Mouse (Mus musculus) layer of hippocampus, adult 9-11 months (tissue): ENCODE measurements at regions not wholly inside any gene's neighbourhood (a gene's known extent, or its start where the extent isn't known, plus 50 kb on each side); places are given as distances from the start of the nearest gene placed in this dataset.

Experiments used
- DNase-seq: peaks from one replicate; pipeline ENCODE4 v3.0.0; 2022

- no peak for DNase-seq
Measured at GRCm38 (mm10) chr4:124443613-124444108, 166.9 kb downstream of the 3100002H09Rik start.

- no peak for DNase-seq
Measured at GRCm38 (mm10) chr4:124443130-124443503, 167.5 kb downstream of the 3100002H09Rik start.

- DNase-seq, result no peak
Measured at GRCm38 (mm10) chr4:124442491-124443129, 168.0 kb downstream of the 3100002H09Rik start.

GRCm38 (mm10) chr4:124441737-124442487 lies 168.7 kb downstream of the 3100002H09Rik start:
- no peak for DNase-seq

GRCm38 (mm10) chr4:124435040-124435434 lies 175.6 kb downstream of the 3100002H09Rik start:
- DNase-seq, result no peak

GRCm38 (mm10) chr4:124434059-124435039 lies 176.3 kb downstream of the 3100002H09Rik start:
- DNase-seq, result no peak

- DNase-seq, result no peak
Measured at GRCm38 (mm10) chr4:124433506-124433905, 177.1 kb downstream of the 3100002H09Rik start.

GRCm38 (mm10) chr4:124431193-124431592 lies 179.4 kb downstream of the 3100002H09Rik start:
- DNase-seq, result no peak

- DNase-seq, result no peak
Measured at GRCm38 (mm10) chr4:124428844-124429243, 181.8 kb downstream of the 3100002H09Rik start.

GRCm38 (mm10) chr4:124422406-124422805 lies 188.2 kb downstream of the 3100002H09Rik start:
- no peak for DNase-seq

- DNase-seq, result no peak
Measured at GRCm38 (mm10) chr4:124418431-124418830, 192.2 kb downstream of the 3100002H09Rik start.

GRCm38 (mm10) chr4:124417176-124417575 lies 193.4 kb downstream of the 3100002H09Rik start:
- DNase-seq, result no peak

- no peak for DNase-seq
Measured at GRCm38 (mm10) chr4:124416266-124416665, 194.3 kb downstream of the 3100002H09Rik start.

GRCm38 (mm10) chr4:124414386-124414785 lies 196.2 kb downstream of the 3100002H09Rik start:
- DNase-seq, result no peak

GRCm38 (mm10) chr4:124409279-124409678 lies 201.3 kb downstream of the 3100002H09Rik start:
- DNase-seq, result no peak

- DNase-seq, result no peak
Measured at GRCm38 (mm10) chr4:124402075-124402474, 208.5 kb downstream of the 3100002H09Rik start.

GRCm38 (mm10) chr4:124400741-124401140 lies 209.9 kb downstream of the 3100002H09Rik start:
- peak; percentile 71 for DNase-seq

GRCm38 (mm10) chr4:124400136-124400675 lies 210.4 kb downstream of the 3100002H09Rik start:
- no peak for DNase-seq

GRCm38 (mm10) chr4:124398354-124398753 lies 212.2 kb downstream of the 3100002H09Rik start:
- peak; percentile 15 for DNase-seq

- DNase-seq, result peak; percentile 72
Measured at GRCm38 (mm10) chr4:124396566-124397283, 213.9 kb downstream of the 3100002H09Rik start.

GRCm38 (mm10) chr4:124395966-124396395 lies 214.6 kb downstream of the 3100002H09Rik start:
- DNase-seq, result no peak
